Mouse (Mus musculus): ENCODE measurements at regions not wholly inside any gene's neighbourhood (a gene's known extent, or its start where the extent isn't known, plus 50 kb on each side); places are given as distances from the start of the nearest gene placed in this dataset.

DNA sequence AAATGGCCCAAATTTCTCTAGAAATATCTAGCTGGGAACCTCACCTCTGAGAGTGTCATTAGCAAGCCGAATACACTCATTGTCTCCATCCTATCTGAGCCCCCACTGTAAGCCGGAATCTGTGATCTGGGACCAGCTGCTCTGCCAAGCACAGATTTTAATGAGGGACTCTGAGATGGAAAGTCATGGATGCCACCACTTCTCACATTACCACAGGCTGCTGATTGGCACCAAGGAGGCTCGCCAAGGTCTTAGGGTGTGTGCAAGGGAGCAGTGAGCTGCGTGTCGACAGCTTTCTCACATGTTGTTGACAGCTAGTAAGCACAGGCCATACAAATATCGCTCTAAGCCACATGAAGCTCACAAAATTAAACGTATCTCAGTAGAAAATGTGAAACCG lies 250.1 kb upstream of the Gm6657 start:
- no peak for TF ChIP-seq ZC3H11A (IDR thresholded peaks at IDR 0.05; ENCODE audit: borderline replicate concordance, low read depth, low read length)
- no peak for TF ChIP-seq CHD2 (IDR thresholded peaks at IDR 0.05; ENCODE audit: low read depth, low read length)
- no peak for TF ChIP-seq HCFC1 (IDR thresholded peaks at IDR 0.05; ENCODE audit: borderline replicate concordance, insufficient read depth, low read length)
- TF ChIP-seq MAFK (IDR thresholded peaks at IDR 0.05; ENCODE audit: insufficient read depth, low read depth, low read length) = no peak
- TF ChIP-seq ZNF384 (IDR thresholded peaks at IDR 0.05; ENCODE audit: low read depth, low read length) = no peak
